Mouse (Mus musculus) gastrocnemius, adult 8-10 months (tissue): ENCODE measurements around the gene Mrgprg. TPM values are rescaled to one million over a fixed set of nuclear protein-coding genes. Genes with fewer than 3 reads are reported as not detected.

Source experiments
- microRNA-seq: library from miRNA; unstranded; fragments of <30 nt; microRNA quantifications from one replicate; pipeline ENCODE4 v1.2.0, GENCODE M21; 2022
- total RNA-seq, 4 experiments: library from RNA; stranded (reverse); gene quantifications; 2 replicates each; pipeline ENCODE4 v1.2.4; 2022

The Mrgprg gene
- total RNA-seq, 4 experiments from 2014 or later, result 0.29 to 0.86 (median 0.33) TPM

Small RNA genes within 50 kb of the gene (microRNA-seq; reads per million reads assigned to microRNA genes)
- gene Gm22064, result not detected

Other genes starting within 250 kb of the Mrgprg start
- 100 to 1,000 TPM; 181 to 185 (median 183) TPM for gene Nap1l4, start 217.9 kb downstream of the Mrgprg start, total RNA-seq
- 10 to 100 TPM; 31.9 to 41.9 (median 38.4) TPM for gene Cars, start 166.9 kb downstream of the Mrgprg start, total RNA-seq
- gene Tnfrsf26, start 138.3 kb downstream of the Mrgprg start, total RNA-seq, result under 1 TPM; 0.07 to 0.21 (median 0.14) TPM
- 1 to 10 TPM; 1.2 to 2.8 (median 1.7) TPM for gene Tnfrsf22, start 117.3 kb downstream of the Mrgprg start, total RNA-seq
- 1 to 10 TPM; 2.5 to 4.6 (median 3.4) TPM for gene Tnfrsf23, start 81.1 kb downstream of the Mrgprg start, total RNA-seq
- 10 to 100 TPM; 11.2 to 17.7 (median 14.1) TPM for gene Osbpl5, start 10.0 kb downstream of the Mrgprg start, total RNA-seq
- gene Mrgpre, start 17.5 kb upstream of the Mrgprg start, total RNA-seq, result under 1 TPM; 0.32 to 0.87 (median 0.44) TPM
- gene Nadsyn1, start 55.9 kb upstream of the Mrgprg start, total RNA-seq, result 1 to 10 TPM; 2.5 to 3.6 (median 2.8) TPM
- 1 to 10 TPM; 3.8 to 8.2 (median 4.7) TPM for gene Dhcr7, start 56.2 kb upstream of the Mrgprg start, total RNA-seq
- gene Gm498, start 99.8 kb upstream of the Mrgprg start, total RNA-seq, result not detected
- under 1 TPM; 0.07 to 0.13 (median 0.08) TPM for gene Shank2, start 234.9 kb upstream of the Mrgprg start, total RNA-seq